Mouse (Mus musculus) stomach, embryonic 16.5 days (tissue): Measurements from ENCODE around the gene Zfp580. TPM values are rescaled to one million over a fixed set of nuclear protein-coding genes. Genes with fewer than 3 reads are reported as not detected.

Source experiments
- ATAC-seq: fragments of 200-750 bp; cut with Nextera tagmentation; 2 replicates; pipeline ENCODE4 v1.8.0; 2017; ENCODE audit warnings: moderate number of reproducible peaks, moderate TSS enrichment; ENCODE audit not compliant: insufficient read depth, low FRiP score
- H3K27ac ChIP-seq: fragments of 300-500 bp; sonication (generic); 2 replicates; pipeline ENCODE4 v1.5.1; 2014; ENCODE audit warnings: low read length
- H3K27me3 ChIP-seq: fragments of 300-500 bp; sonication (generic); 2 replicates; pipeline ENCODE4 v1.6.1; 2014; ENCODE audit warnings: low read length, control low read depth, mixed read lengths; ENCODE audit not compliant: control insufficient read depth, insufficient read depth
- H3K36me3 ChIP-seq: fragments of 300-500 bp; sonication (generic); 2 replicates; pipeline ENCODE4 v1.6.1; 2014; ENCODE audit warnings: low read length; ENCODE audit not compliant: control insufficient read depth, insufficient read depth
- H3K4me1 ChIP-seq: fragments of 300-500 bp; sonication (generic); 2 replicates; pipeline ENCODE4 v1.6.1; 2014; ENCODE audit warnings: low read length, control low read depth, mixed read lengths; ENCODE audit not compliant: control insufficient read depth, insufficient read depth
- H3K4me2 ChIP-seq: fragments of 300-500 bp; sonication (generic); 2 replicates; pipeline ENCODE4 v1.6.1; 2014; ENCODE audit warnings: low read depth, low read length, mixed read lengths
- H3K4me3 ChIP-seq: fragments of 300-500 bp; sonication (generic); replicated peaks from 2 replicates; pipeline ENCODE4 v1.5.1; 2014; ENCODE audit warnings: mild to moderate bottlenecking, low read length
- H3K9ac ChIP-seq: fragments of 300-500 bp; sonication (generic); 2 replicates; pipeline ENCODE4 v1.6.1; 2014; ENCODE audit warnings: low read length
- H3K9me3 ChIP-seq: fragments of 300-500 bp; sonication (generic); replicated peaks from 2 replicates; pipeline ENCODE4 v1.6.1; 2016; ENCODE audit warnings: low read length, control low read depth; ENCODE audit not compliant: control insufficient read depth
- WGBS: fragments of 180-500 bp; shearing (Covaris S2); extraction: QIAGEN DNeasy Blood & Tissue Kit; methylation state at CpG from one replicate; pipeline ENCODE4 v1.1.7; 2014; 5-methylcytosine and 5-hydroxymethylcytosine counted together
- polyA plus RNA-seq: library from polyadenylated mRNA; unstranded; fragments of >200 nt; fragmentation: Nextera tagmentation; extraction: Ambion mirVana; gene quantifications from 2 replicates; pipeline ENCODE4 v1.2.1, GENCODE M21; 2015

Zfp580 gene
- polyA plus RNA-seq, 1 experiment from 2014 or later, result 19.2 TPM

GRCm38 (mm10) chr7:5086921-5087440 is 35.6 kb downstream of the Zfp580 start:
- Histone ChIP-seq H3K36me3 (peaks cover 7% of the 10 kb centered on the region; the same call in 1 of the 2 replicates), H3K4me3 (no peak overlapping the region), H3K4me1 (peaks cover 13% of the 10 kb centered on the region; the same call in 1 of the 2 replicates), H3K27me3 (no peaks in the 10 kb centered on the region), H3K4me2 (no peak overlapping the region), H3K9ac (no peak overlapping the region), H3K27ac (no peak overlapping the region), H3K9me3 (no peaks in the 10 kb centered on the region)
- ATAC-seq, result no peak
- WGBS, result 71% methylated on average over 5 of the region's 5 CpGs

GRCm38 (mm10) chr7:5087886-5088285 is 36.5 kb downstream of the Zfp580 start:
- Histone ChIP-seq H3K36me3 (peaks cover 7% of the 10 kb centered on the region), H3K9me3 (no peaks in the 10 kb centered on the region), H3K27ac (no peak overlapping the region), H3K4me3 (no peak overlapping the region), H3K4me2 (no peak overlapping the region), H3K9ac (no peak overlapping the region), H3K4me1 (peaks cover 7% of the 10 kb centered on the region; the same call in 1 of the 2 replicates), H3K27me3 (no peaks in the 10 kb centered on the region)
- ATAC-seq, result 0 out of 2 replicates have a peak, but pooled peaks have one; percentile 34
- 70% methylated on average over 4 of the region's 4 CpGs for WGBS

- H3K4me2 ChIP-seq, result no peak overlapping the region
- no peak for ATAC-seq
- H3K4me3 ChIP-seq, result no peak overlapping the region
- no peaks in the 10 kb centered on the region; the same call in 1 of the 2 replicates for H3K36me3 ChIP-seq
- H3K9ac ChIP-seq, result no peak overlapping the region
- 93% methylated on average over 15 of the region's 15 CpGs for WGBS
- H3K27me3 ChIP-seq, result no peaks in the 10 kb centered on the region
- no peak overlapping the region for H3K27ac ChIP-seq
- no peaks in the 10 kb centered on the region for H3K9me3 ChIP-seq
- no peaks in the 10 kb centered on the region for H3K4me1 ChIP-seq
Measured at GRCm38 (mm10) chr7:5089853-5090252, 38.5 kb downstream of the Zfp580 start.

GRCm38 (mm10) chr7:5091008-5091728 is 39.8 kb downstream of the Zfp580 start:
- Histone ChIP-seq H3K36me3 (peaks cover 10% of the 10 kb centered on the region), H3K9ac (no peak overlapping the region), H3K4me1 (no peaks in the 10 kb centered on the region), H3K4me3 (no peak overlapping the region), H3K27me3 (no peaks in the 10 kb centered on the region), H3K4me2 (no peak overlapping the region), H3K27ac (no peak overlapping the region), H3K9me3 (no peaks in the 10 kb centered on the region)
- 88% methylated on average over 15 of the region's 15 CpGs for WGBS
- no peak for ATAC-seq

- Histone ChIP-seq H3K27me3 (no peaks in the 10 kb centered on the region), H3K4me3 (no peak overlapping the region), H3K27ac (no peak overlapping the region), H3K9me3 (no peaks in the 10 kb centered on the region), H3K4me1 (no peaks in the 10 kb centered on the region), H3K9ac (no peak overlapping the region), H3K36me3 (peaks cover 11% of the 10 kb centered on the region), H3K4me2 (no peak overlapping the region)
- 78% methylated on average over 6 of the region's 6 CpGs for whole genome bisulfite sequencing
- no peak for ATAC-seq
Measured at GRCm38 (mm10) chr7:5092381-5092780, 41.0 kb downstream of the Zfp580 start.

GRCm38 (mm10) chr7:5092831-5093510 is 41.6 kb downstream of the Zfp580 start:
- WGBS, result 82% methylated on average over 21 of the region's 21 CpGs
- no peak; the same call in 1 of the 2 replicates for ATAC-seq
- Histone ChIP-seq H3K4me3 (no peak overlapping the region), H3K4me1 (no peaks in the 10 kb centered on the region), H3K27ac (no peak overlapping the region), H3K27me3 (no peaks in the 10 kb centered on the region), H3K4me2 (no peak overlapping the region), H3K9me3 (no peaks in the 10 kb centered on the region), H3K36me3 (peaks cover 17% of the 10 kb centered on the region), H3K9ac (no peak overlapping the region)

- Histone ChIP-seq H3K9ac (no peak overlapping the region), H3K27ac (no peak overlapping the region), H3K4me3 (no peak overlapping the region), H3K4me2 (no peak overlapping the region), H3K9me3 (no peaks in the 10 kb centered on the region), H3K4me1 (no peaks in the 10 kb centered on the region), H3K27me3 (no peaks in the 10 kb centered on the region), H3K36me3 (peaks cover 25% of the 10 kb centered on the region)
- 87% methylated on average over 5 of the region's 5 CpGs for WGBS
- no peak for ATAC-seq
Measured at GRCm38 (mm10) chr7:5098769-5099168, 47.4 kb downstream of the Zfp580 start.

- Histone ChIP-seq H3K9me3 (no peaks in the 10 kb centered on the region), H3K4me1 (no peaks in the 10 kb centered on the region), H3K4me3 (no peak overlapping the region), H3K9ac (no peak overlapping the region), H3K4me2 (no peak overlapping the region), H3K27me3 (no peaks in the 10 kb centered on the region), H3K27ac (no peak overlapping the region), H3K36me3 (peaks cover 25% of the 10 kb centered on the region)
- 73% methylated on average over 3 of the region's 3 CpGs for WGBS
- no peak for ATAC-seq
Measured at GRCm38 (mm10) chr7:5099796-5100195, 48.5 kb downstream of the Zfp580 start.

GRCm38 (mm10) chr7:5101066-5101663 is 49.8 kb downstream of the Zfp580 start:
- WGBS, result 80% methylated on average over 10 of the region's 10 CpGs
- Histone ChIP-seq H3K4me1 (no peaks in the 10 kb centered on the region), H3K27ac (no peak overlapping the region), H3K9ac (no peak overlapping the region), H3K4me2 (no peak overlapping the region), H3K4me3 (no peak overlapping the region), H3K9me3 (no peaks in the 10 kb centered on the region), H3K27me3 (no peaks in the 10 kb centered on the region), H3K36me3 (peaks cover 15% of the 10 kb centered on the region)
- ATAC-seq, result no peak
